ENCODE assay signal across 29 mouse cellular contexts in the genomic region with DNA sequence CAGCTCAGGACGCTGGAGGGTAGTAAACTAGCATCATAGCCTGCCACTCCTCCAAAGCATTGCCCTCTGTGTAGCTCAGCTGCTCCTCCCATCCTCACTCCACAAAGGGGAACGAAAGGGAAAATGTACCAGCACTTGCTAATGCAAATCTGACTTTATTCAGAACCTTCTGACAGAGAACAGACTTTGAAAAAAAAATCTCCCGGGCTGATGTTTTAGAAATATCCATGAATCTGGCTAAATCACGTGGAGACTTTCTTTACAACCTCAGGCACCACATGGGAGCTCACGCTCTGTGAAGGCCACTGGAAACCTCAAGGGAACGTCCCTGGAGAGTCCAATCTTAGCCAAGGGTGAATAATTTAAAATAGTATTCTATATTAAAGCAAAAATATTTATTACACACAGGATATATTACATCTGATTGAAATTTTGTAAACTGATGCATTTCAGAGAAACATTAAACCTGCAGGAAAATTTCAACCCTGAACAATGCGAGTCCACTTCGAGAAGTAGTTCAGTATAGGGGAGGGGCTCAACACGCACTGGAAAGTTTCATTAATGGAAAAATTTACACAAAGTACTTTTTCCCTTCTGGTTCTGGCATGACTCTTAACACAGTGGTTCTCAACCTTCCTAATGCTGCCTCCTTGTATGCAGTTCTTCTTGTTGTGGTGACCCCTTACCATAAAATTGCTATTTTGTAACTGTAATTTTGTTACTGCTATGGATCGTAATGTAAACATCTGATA.
DNase-seq lines count a peak whose midpoint lies in the region; ATAC-seq and TF ChIP-seq lines count a peak whose summit lies in the region.
"Had no signal": no experiment of that assay in that cellular context is flagged by ENCODE, and none has a peak within 500 bp of the region (broad histone marks: within the 10 kb centered on the region; RNA-seq: fewer than 3 reads in every experiment).

No protein-coding gene starts in this region.

- H3K27ac ChIP-seq in left cerebral cortex, adult 2 months, result peak overlapping the region; percentile 17; the same call in 1 of the 2 replicates
- no peak overlapping the region for H3K27ac ChIP-seq in midbrain, embryonic 13.5 days
- H3K27ac ChIP-seq in midbrain, embryonic 15.5 days, result no peak overlapping the region
- peak overlapping the region; percentile 95; the same call in 1 of the 2 replicates for H3K27ac ChIP-seq in embryonic fibroblast, embryonic 13.5 days (ENCODE audit: insufficient read depth, low read length)
- H3K27ac ChIP-seq: embryonic facial prominence, embryonic 10.5 days; embryonic facial prominence, embryonic 13.5 days; forebrain, embryonic 10.5 days; forebrain, embryonic 13.5 days; heart, embryonic 15.5 days; hindbrain, embryonic 14.5 days; hindbrain, postnatal 0 days had no signal

- no peaks in the 10 kb centered on the region for H3K79me2 ChIP-seq in myocyte (ENCODE audit: control insufficient read depth, insufficient read depth)

- 0 out of 2 replicates have a peak, but pooled peaks have one; percentile 48 for ATAC-seq in midbrain, embryonic 13.5 days
- ATAC-seq in midbrain, embryonic 15.5 days (replicated peaks), result no peak
- ATAC-seq: CD4-positive, CD25-positive, alpha-beta regulatory T cell, adult 4 months; forebrain, embryonic 13.5 days; forebrain, embryonic 16.5 days; hindbrain, postnatal 0 days had no signal

- H3ac ChIP-seq in myocyte (ENCODE audit: control insufficient read depth, insufficient read length), result no peak overlapping the region

- H3K4me2 ChIP-seq in midbrain, embryonic 13.5 days (replicated peaks), result no peak overlapping the region
- no peak overlapping the region for H3K4me2 ChIP-seq in midbrain, embryonic 15.5 days
- H3K4me2 ChIP-seq in myocyte (ENCODE audit: low read depth), result peak overlapping the region; percentile 70
- H3K4me2 ChIP-seq: embryonic facial prominence, embryonic 13.5 days; forebrain, embryonic 13.5 days; heart, embryonic 12.5 days; heart, embryonic 15.5 days; hindbrain, embryonic 14.5 days had no signal

- H3K4me1 ChIP-seq in midbrain, embryonic 13.5 days (replicated peaks), result no peaks in the 10 kb centered on the region
- H3K4me1 ChIP-seq in midbrain, embryonic 15.5 days, result no peaks in the 10 kb centered on the region
- peaks cover 8% of the 10 kb centered on the region for H3K4me1 ChIP-seq in embryonic fibroblast, embryonic 13.5 days (ENCODE audit: control insufficient read depth, insufficient read depth, low read length)
- H3K4me1 ChIP-seq: embryonic facial prominence, embryonic 10.5 days; forebrain, embryonic 13.5 days; heart, embryonic 15.5 days had no signal

- H3K27me3 ChIP-seq in midbrain, embryonic 13.5 days, result no peaks in the 10 kb centered on the region
- no peaks in the 10 kb centered on the region for H3K27me3 ChIP-seq in midbrain, embryonic 15.5 days (replicated peaks)
- H3K27me3 ChIP-seq in myocyte (ENCODE audit: control insufficient read depth, insufficient read depth, insufficient read length), result no peaks in the 10 kb centered on the region
- H3K27me3 ChIP-seq: embryonic facial prominence, embryonic 13.5 days; forebrain, embryonic 13.5 days; heart, embryonic 12.5 days; heart, embryonic 15.5 days had no signal

- DNase-seq in left cerebral cortex, adult 2 months (ENCODE audit: extremely low spot score in 1 of 2, low spot score in 2 of 2), result no peak
- DNase-seq in left cerebral cortex, adult 8-10 months (ENCODE audit: low spot score in 2 of 2), result no peak
- no peak for DNase-seq in T-cell, adult 2 months (ENCODE audit: low spot score)
- no peak for DNase-seq in urinary bladder, postnatal 36 days (ENCODE audit: low spot score in 2 of 2)
- DNase-seq: adrenal gland, postnatal 14 days; cerebellum, adult 11 months; cerebellum, adult 2 months; cerebellum, adult 9-11 months; cerebellum, postnatal 25 days; embryo, embryonic 11 days; gastrocnemius, postnatal 10 days; gastrocnemius, postnatal 36 days; heart, adult 18-20 months; heart, postnatal 10 days; heart, postnatal 4 days had no signal

- H3K9me3 ChIP-seq in midbrain, embryonic 13.5 days, result no peaks in the 10 kb centered on the region
- H3K9me3 ChIP-seq in midbrain, embryonic 15.5 days, result no peaks in the 10 kb centered on the region
- H3K9me3 ChIP-seq: embryonic facial prominence, embryonic 10.5 days; embryonic facial prominence, embryonic 13.5 days; forebrain, embryonic 10.5 days; forebrain, embryonic 13.5 days; heart, embryonic 12.5 days; heart, embryonic 15.5 days had no signal

- H3K9ac ChIP-seq in midbrain, embryonic 13.5 days (replicated peaks), result no peak overlapping the region
- no peak overlapping the region for H3K9ac ChIP-seq in midbrain, embryonic 15.5 days
- H3K9ac ChIP-seq: embryonic facial prominence, embryonic 13.5 days; forebrain, embryonic 13.5 days; heart, embryonic 12.5 days; heart, embryonic 15.5 days; hindbrain, embryonic 14.5 days had no signal

- TF ChIP-seq CTCF in left cerebral cortex, adult 2 months (IDR thresholded peaks at IDR 0.05), result no peak
- TF ChIP-seq CTCF in embryonic fibroblast, embryonic 13.5 days (IDR thresholded peaks at IDR 0.05; ENCODE audit: borderline replicate concordance, insufficient read depth, low read length), result no peak

- H3K4me3 ChIP-seq in left cerebral cortex, adult 2 months, result no peak overlapping the region
- H3K4me3 ChIP-seq in midbrain, embryonic 13.5 days (replicated peaks), result no peak overlapping the region
- no peak overlapping the region for H3K4me3 ChIP-seq in midbrain, embryonic 15.5 days
- H3K4me3 ChIP-seq in embryonic fibroblast, embryonic 13.5 days (ENCODE audit: insufficient read depth, low read length), result no peak overlapping the region
- no peak overlapping the region for H3K4me3 ChIP-seq in myocyte
- H3K4me3 ChIP-seq: embryonic facial prominence, embryonic 10.5 days; embryonic facial prominence, embryonic 13.5 days; forebrain, embryonic 10.5 days; forebrain, embryonic 13.5 days; heart, embryonic 12.5 days; heart, embryonic 15.5 days had no signal

- no peak for TF ChIP-seq POLR2A in embryonic fibroblast, embryonic 13.5 days (IDR thresholded peaks at IDR 0.05; ENCODE audit: low read depth, low read length)
- TF ChIP-seq POLR2A in myocyte (IDR thresholded peaks at IDR 0.05; ENCODE audit: insufficient read length, low read depth), result no peak

- intact Hi-C loops in left cerebral cortex, adult 2 months (cut with DNase I), result no loop called here

- no peaks in the 10 kb centered on the region for H3K36me3 ChIP-seq in midbrain, embryonic 13.5 days
- H3K36me3 ChIP-seq in midbrain, embryonic 15.5 days (replicated peaks), result no peaks in the 10 kb centered on the region
- H3K36me3 ChIP-seq in myocyte (ENCODE audit: control insufficient read depth, insufficient read depth), result no peaks in the 10 kb centered on the region
- H3K36me3 ChIP-seq: embryonic facial prominence, embryonic 10.5 days; embryonic facial prominence, embryonic 13.5 days; forebrain, embryonic 10.5 days; heart, embryonic 12.5 days; heart, embryonic 15.5 days had no signal

- 79% methylated on average over 10 of the region's 10 CpGs for WGBS in midbrain, embryonic 13.5 days
- WGBS in midbrain, embryonic 15.5 days, result 71% methylated on average over 10 of the region's 10 CpGs

TF ChIP-seq in myocyte, 11 proteins besides CTCF, POLR2A, EP300 and RAD21:
- TF ChIP-seq POLR2AphosphoS2 (IDR thresholded peaks at IDR 0.05; ENCODE audit: insufficient read length, low read depth) (no peak), REST (IDR thresholded peaks at IDR 0.05; ENCODE audit: insufficient read depth, insufficient read length) (no peak), MYOD1 (IDR thresholded peaks at IDR 0.05; ENCODE audit: control insufficient read depth in 1 of 3, insufficient read length in 2 of 3, low read depth in 2 of 3) (no peak), TCF3 (IDR thresholded peaks at IDR 0.05; ENCODE audit: insufficient read length, low read depth) (no peak), SRF (IDR thresholded peaks at IDR 0.05; ENCODE audit: control insufficient read depth, insufficient read length, low read depth) (no peak), TCF12 (IDR thresholded peaks at IDR 0.05; ENCODE audit: insufficient read depth, poor library complexity, severe bottlenecking) (no peak), E2F4 (IDR thresholded peaks at IDR 0.05; ENCODE audit: insufficient read depth) (no peak), MAX (IDR thresholded peaks at IDR 0.05; ENCODE audit: low read depth) (no peak), CEBPB (IDR thresholded peaks at IDR 0.05; ENCODE audit: insufficient read depth, poor library complexity, severe bottlenecking) (no peak), USF1 (IDR thresholded peaks at IDR 0.05; ENCODE audit: low read depth) (no peak), MYOG (IDR thresholded peaks at IDR 0.05; ENCODE audit: control insufficient read depth in 1 of 3, insufficient read depth in 1 of 3, insufficient read length in 2 of 3, low read depth in 2 of 3) (no peak)

Comparison
In these comparisons a context has a peak if more than half of its experiments do, and no peak if none do; other contexts are left out.
1. H3K27ac ChIP-seq: peak in left cerebral cortex, adult 2 months (single experiment) and embryonic fibroblast, embryonic 13.5 days (single experiment); none in midbrain, embryonic 13.5 days (single experiment) and midbrain, embryonic 15.5 days (single experiment).